Mouse (Mus musculus) neural tube, embryonic 11.5 days (tissue): ENCODE data around the gene Zc3hav1. TPM values are rescaled to one million over a fixed set of nuclear protein-coding genes. Genes with fewer than 3 reads are reported as not detected.
A peak's percentile ranks its signal among the peaks of the same experiment; 100 is the strongest.

ENCODE experiments used
- ATAC-seq: fragments of 200-750 bp; cut with Nextera tagmentation; 2 replicates; pipeline ENCODE4 v1.8.0; 2017; ENCODE audit warnings: moderate number of reproducible peaks, mild to moderate bottlenecking, moderate TSS enrichment, moderate library complexity; ENCODE audit not compliant: insufficient read depth, low FRiP score, low TSS enrichment
- DNase-seq: peaks from one replicate; pipeline ENCODE4 v3.0.0-alpha.2; 2015; ENCODE audit warnings: low spot score
- H3K27ac ChIP-seq: fragments of 300-500 bp; sonication (generic); 2 replicates; pipeline ENCODE4 v1.5.1; 2014; ENCODE audit warnings: low read depth, mild to moderate bottlenecking, low read length
- H3K27me3 ChIP-seq: fragments of 300-500 bp; sonication (generic); 2 replicates; pipeline ENCODE4 v1.6.1; 2014; ENCODE audit warnings: mild to moderate bottlenecking, low read length, mixed read lengths; ENCODE audit not compliant: control insufficient read depth, insufficient read depth
- H3K36me3 ChIP-seq: fragments of 300-500 bp; sonication (generic); 2 replicates; pipeline ENCODE4 v1.6.1; 2014; ENCODE audit warnings: mild to moderate bottlenecking, low read length, moderate library complexity, mixed read lengths; ENCODE audit not compliant: control insufficient read depth, insufficient read depth
- H3K4me1 ChIP-seq: fragments of 300-500 bp; sonication (generic); 2 replicates; pipeline ENCODE4 v1.6.1; 2014; ENCODE audit warnings: low read length, mixed read lengths; ENCODE audit not compliant: control insufficient read depth, insufficient read depth
- H3K4me2 ChIP-seq: fragments of 300-500 bp; sonication (generic); 2 replicates; pipeline ENCODE4 v1.6.1; 2014; ENCODE audit warnings: low read depth, mild to moderate bottlenecking, moderate library complexity
- H3K4me3 ChIP-seq: fragments of 300-500 bp; sonication (generic); 2 replicates; pipeline ENCODE4 v1.5.1; 2014; ENCODE audit warnings: low read depth, low read length
- H3K9ac ChIP-seq: fragments of 300-500 bp; sonication (generic); 2 replicates; pipeline ENCODE4 v1.6.1; 2014; ENCODE audit warnings: mild to moderate bottlenecking, low read length
- H3K9me3 ChIP-seq: fragments of 300-500 bp; sonication (generic); 2 replicates; pipeline ENCODE4 v1.6.1; 2016; ENCODE audit warnings: low read length; ENCODE audit not compliant: control insufficient read depth
- WGBS: fragments of 180-500 bp; shearing (Covaris S2); extraction: QIAGEN DNeasy Blood & Tissue Kit; methylation state at CpG from one replicate; pipeline ENCODE4 v1.1.7; 2014; 5-methylcytosine and 5-hydroxymethylcytosine counted together
- polyA plus RNA-seq: library from polyadenylated mRNA; unstranded; fragments of >200 nt; fragmentation: Nextera tagmentation; extraction: Ambion mirVana; gene quantifications from 2 replicates; pipeline ENCODE4 v1.2.1, GENCODE M21; 2014

Zc3hav1 gene
- polyA plus RNA-seq, 1 experiment from 2014 or later: 1.4 TPM

DNA sequence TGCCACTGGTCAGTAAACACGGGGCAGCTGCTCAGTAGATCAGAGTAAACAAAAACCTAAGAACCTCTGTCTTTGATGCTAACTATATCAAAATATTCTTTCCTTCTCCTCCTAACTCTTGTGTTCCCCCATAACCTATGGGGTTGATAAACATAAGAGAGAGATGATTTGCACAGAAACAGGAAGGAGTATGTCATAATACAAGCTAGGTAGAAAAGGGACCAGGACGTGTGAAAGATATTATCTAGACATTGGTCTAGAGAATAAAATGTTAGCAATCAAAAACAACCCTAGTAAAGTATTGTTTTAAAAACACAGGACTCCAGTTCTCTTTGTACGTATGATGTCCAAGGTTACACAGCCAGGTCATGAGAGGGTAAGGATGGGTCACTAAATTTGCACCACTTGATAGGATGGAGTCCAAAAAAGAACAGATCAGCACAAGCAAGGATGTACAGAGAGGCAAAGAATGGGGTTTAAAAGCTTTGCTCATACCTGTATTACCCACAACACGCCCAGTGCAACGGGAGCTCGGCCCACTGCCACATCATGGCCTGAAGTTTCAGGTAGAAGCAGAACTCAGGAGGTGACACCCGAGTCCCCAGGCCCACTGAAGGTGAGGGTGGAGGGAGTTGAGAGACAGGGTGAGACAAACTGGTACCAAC is 10.3 kb downstream of the Zc3hav1 start:
- no peak for DNase-seq
- no peak overlapping the region for H3K4me3 ChIP-seq
- no peaks in the 10 kb centered on the region for H3K36me3 ChIP-seq
- 87% methylated on average over 7 of the region's 7 CpGs for WGBS
- H3K9me3 ChIP-seq: no peaks in the 10 kb centered on the region
- ATAC-seq: no peak
- no peak overlapping the region for H3K27ac ChIP-seq
- H3K9ac ChIP-seq: no peak overlapping the region
- H3K4me2 ChIP-seq: no peak overlapping the region
- H3K4me1 ChIP-seq: no peaks in the 10 kb centered on the region
- no peaks in the 10 kb centered on the region for H3K27me3 ChIP-seq

DNA sequence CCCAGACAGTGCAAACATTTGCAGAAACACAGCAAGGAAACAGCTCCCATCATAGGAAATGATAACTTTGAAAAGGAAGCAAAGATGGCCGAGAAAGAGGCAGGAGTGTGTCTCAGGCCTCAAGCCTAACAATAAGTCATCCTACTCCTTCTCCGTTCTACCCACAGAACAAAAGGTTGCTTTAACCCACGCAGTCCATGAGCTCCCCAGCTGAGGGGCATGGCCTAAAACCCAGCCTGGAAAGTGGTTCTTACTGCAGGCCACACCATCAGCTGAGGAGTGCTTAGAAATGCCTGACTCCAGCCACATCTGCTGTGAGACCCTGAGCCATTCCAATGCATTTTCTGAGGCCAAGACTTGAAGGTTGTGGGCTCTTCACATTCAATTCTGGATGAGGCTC is 10.8 kb downstream of the Zc3hav1 start:
- H3K9ac ChIP-seq: no peak overlapping the region
- ATAC-seq (no peak), DNase-seq (no peak)
- H3K4me1 ChIP-seq: no peaks in the 10 kb centered on the region
- H3K4me2 ChIP-seq: no peak overlapping the region
- H3K9me3 ChIP-seq: no peaks in the 10 kb centered on the region
- H3K27me3 ChIP-seq: no peaks in the 10 kb centered on the region
- H3K4me3 ChIP-seq: no peak overlapping the region
- H3K36me3 ChIP-seq: no peaks in the 10 kb centered on the region
- WGBS: 55% methylated on average over 3 of the region's 3 CpGs
- H3K27ac ChIP-seq: no peak overlapping the region

DNA sequence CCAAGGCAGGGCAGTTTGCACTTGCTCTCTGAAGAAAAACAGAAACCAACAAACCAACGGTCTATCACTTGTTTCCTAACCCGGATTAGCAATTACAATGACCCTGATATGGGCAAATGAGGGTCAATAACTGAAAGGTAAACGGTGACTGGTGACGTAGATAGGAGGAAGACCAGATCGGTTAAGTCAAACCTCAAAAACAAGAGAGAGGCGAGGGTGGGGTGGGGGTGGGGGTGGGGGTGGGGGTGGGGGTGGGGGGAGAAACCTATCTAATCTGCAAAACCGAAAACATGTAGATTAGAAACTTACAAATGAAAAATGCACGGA is 11.8 kb downstream of the Zc3hav1 start:
- H3K4me2 ChIP-seq: no peak overlapping the region
- WGBS: 80% methylated on average over 8 of the region's 8 CpGs

DNA sequence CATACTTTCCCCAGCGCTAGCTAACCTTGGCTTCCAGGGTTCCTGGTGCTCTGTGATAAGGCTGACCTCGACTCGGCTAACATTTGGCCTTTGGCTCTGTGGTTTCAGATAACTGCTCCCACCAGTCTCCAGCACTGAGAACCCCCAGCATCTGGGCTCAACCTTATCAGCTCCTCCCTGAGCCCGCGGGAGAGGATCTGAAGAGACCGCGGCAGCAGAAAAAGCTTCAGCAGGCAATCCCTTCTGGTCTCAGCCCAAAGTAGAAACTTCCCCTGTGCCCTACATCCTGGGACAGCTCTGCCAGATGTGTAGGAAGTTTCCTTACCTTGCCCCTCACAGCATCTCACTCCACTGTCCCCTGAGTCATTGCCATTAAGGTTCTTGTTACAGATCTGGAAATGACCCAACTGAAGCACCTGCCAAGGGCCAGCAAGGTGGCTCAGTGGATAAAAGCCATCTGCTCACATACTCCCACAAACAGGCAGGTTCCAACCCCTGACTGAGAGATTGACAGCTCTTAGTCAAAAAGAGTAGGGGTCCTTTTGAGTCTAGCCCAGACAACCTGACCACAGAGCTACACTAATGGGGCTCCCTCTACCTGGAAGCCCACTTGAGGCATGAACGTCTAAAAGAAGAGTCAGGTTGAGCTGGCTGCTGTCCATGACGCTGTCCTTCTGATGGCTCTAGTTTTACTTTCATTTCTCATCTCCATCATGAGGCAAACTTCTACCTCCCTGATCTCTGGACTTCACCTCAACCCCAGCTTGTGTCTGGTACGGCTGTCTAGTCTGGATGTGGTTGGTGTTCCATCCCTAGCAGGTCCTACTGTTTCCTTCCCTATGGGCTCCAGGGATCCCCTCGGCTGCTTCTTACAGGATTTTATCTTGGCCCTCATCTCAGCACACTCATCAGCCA is 12.4 kb downstream of the Zc3hav1 start:
- DNase-seq (no peak), ATAC-seq (no peak)
- Histone ChIP-seq H3K4me2 (no peak overlapping the region), H3K4me1 (no peaks in the 10 kb centered on the region), H3K36me3 (no peaks in the 10 kb centered on the region), H3K27me3 (no peaks in the 10 kb centered on the region), H3K4me3 (no peak overlapping the region), H3K9me3 (no peaks in the 10 kb centered on the region), H3K27ac (no peak overlapping the region), H3K9ac (no peak overlapping the region)
- 78% methylated on average over 11 of the region's 11 CpGs for WGBS

More for the DNA sequence above, 11.8 kb downstream of the Zc3hav1 start:
- no peak for DNase-seq
- Histone ChIP-seq H3K9ac (no peak overlapping the region), H3K27me3 (no peaks in the 10 kb centered on the region), H3K27ac (no peak overlapping the region), H3K4me3 (no peak overlapping the region), H3K4me1 (no peaks in the 10 kb centered on the region), H3K9me3 (no peaks in the 10 kb centered on the region), H3K36me3 (no peaks in the 10 kb centered on the region)
- ATAC-seq: no peak

DNA sequence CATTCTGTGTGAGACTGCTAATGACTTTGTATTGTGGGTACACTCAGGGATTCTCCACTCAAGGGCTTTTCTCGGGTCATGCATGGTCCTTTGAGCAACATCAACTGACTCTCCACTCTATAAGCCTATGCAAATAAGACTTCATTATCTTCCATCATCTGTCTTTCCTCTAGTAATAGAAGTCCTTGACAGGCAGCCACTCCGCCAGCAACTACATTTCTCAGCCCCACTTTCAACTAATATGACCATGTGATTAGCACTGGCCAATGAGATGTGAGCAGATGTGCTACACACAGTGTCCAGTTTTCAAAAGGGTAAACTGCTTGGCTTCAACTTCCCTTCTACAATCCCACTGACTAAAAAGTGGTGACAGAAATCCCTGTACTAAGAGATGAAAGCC is 15.3 kb downstream of the Zc3hav1 start:
- no peak for ATAC-seq

DNA sequence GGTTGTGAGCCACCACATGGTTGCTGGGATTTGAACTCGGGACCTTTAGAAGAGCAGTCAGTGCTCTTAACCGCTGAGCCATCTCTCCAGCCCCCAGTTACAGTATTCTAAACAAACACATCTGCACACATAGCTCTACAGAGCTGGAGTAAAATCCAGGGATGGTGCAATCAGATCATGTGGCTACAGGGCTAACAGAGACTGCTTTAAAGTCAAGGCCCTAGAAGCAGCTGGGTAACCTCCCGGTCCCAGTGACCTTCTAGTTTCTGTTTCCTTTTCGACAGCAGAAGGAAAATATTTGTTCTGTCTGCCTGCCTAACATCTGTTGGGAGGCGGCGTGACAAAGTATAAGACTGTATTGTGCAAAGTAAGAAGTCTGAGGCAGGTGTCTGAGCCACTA is 16.5 kb downstream of the Zc3hav1 start:
- Histone ChIP-seq H3K9ac (no peak overlapping the region), H3K4me3 (no peak overlapping the region), H3K4me2 (no peak overlapping the region), H3K27me3 (no peaks in the 10 kb centered on the region), H3K27ac (no peak overlapping the region), H3K36me3 (no peaks in the 10 kb centered on the region), H3K4me1 (no peaks in the 10 kb centered on the region), H3K9me3 (no peaks in the 10 kb centered on the region)
- WGBS: 86% methylated on average over 6 of the region's 6 CpGs
- no peak for ATAC-seq
- no peak for DNase-seq

More for the DNA sequence above, 15.3 kb downstream of the Zc3hav1 start:
- H3K9ac ChIP-seq: no peak overlapping the region
- no peak overlapping the region for H3K4me2 ChIP-seq
- WGBS: 83% methylated on average over 2 of the region's 2 CpGs
- no peaks in the 10 kb centered on the region for H3K9me3 ChIP-seq
- H3K4me1 ChIP-seq: no peaks in the 10 kb centered on the region
- H3K36me3 ChIP-seq: no peaks in the 10 kb centered on the region
- no peak overlapping the region for H3K27ac ChIP-seq
- DNase-seq: no peak
- no peaks in the 10 kb centered on the region for H3K27me3 ChIP-seq
- H3K4me3 ChIP-seq: no peak overlapping the region

DNA sequence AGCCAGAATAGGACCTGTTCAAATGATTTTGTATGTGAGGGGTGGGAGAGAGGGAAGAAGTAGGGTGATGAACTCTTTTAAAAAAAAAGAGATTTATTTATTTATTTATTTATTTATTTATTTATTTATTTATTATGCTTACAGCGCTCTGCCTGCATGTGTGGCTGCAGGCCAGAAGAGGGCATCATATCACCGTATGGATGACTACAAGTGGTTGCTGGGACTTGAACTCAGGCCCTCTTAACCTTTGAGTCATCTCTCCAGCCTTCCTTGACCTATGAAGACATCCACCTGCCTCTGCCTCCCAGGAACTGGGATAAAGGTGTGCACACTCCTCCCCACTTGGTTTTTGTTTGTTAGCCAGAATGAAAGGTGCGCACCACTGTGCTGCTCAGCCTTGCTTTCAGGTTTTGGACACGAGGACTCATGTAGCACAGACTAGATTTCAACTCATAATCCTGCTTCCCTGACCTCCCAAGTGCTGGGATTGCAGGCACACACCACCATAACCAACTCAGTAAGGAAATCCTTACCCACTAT is 17.2 kb downstream of the Zc3hav1 start:
- Histone ChIP-seq H3K27ac (no peak overlapping the region), H3K9me3 (no peaks in the 10 kb centered on the region), H3K4me2 (no peak overlapping the region), H3K4me1 (no peaks in the 10 kb centered on the region), H3K9ac (no peak overlapping the region), H3K36me3 (no peaks in the 10 kb centered on the region), H3K4me3 (no peak overlapping the region), H3K27me3 (no peaks in the 10 kb centered on the region)
- ATAC-seq (no peak), DNase-seq (no peak)
- 89% methylated on average over 4 of the region's 4 CpGs for WGBS

DNA sequence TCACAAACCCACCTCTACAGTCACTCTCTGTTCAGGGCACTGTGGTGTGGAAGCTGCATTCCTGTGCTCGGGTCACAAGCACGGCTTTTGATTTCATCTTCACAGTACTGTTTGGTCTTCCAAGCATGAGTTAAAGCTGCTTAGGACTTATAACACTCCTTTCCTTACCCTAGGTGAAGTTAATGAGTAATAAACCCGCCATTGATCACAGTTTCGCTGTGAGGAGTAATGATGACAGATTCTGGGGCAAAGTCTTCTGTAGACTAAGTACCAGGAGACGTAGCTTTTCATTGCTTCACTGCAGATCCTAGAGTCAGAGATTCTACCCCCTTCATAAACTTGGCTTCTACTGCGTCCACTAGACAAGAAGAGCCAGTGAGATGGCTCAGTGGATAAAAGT is 19.1 kb downstream of the Zc3hav1 start:
- Histone ChIP-seq H3K4me2 (no peak overlapping the region), H3K9me3 (no peaks in the 10 kb centered on the region), H3K9ac (no peak overlapping the region), H3K4me1 (no peaks in the 10 kb centered on the region), H3K27ac (no peak overlapping the region), H3K27me3 (no peaks in the 10 kb centered on the region), H3K4me3 (no peak overlapping the region), H3K36me3 (no peaks in the 10 kb centered on the region)
- 80% methylated on average over 6 of the region's 6 CpGs for WGBS
- DNase-seq (no peak), ATAC-seq (no peak)

DNA sequence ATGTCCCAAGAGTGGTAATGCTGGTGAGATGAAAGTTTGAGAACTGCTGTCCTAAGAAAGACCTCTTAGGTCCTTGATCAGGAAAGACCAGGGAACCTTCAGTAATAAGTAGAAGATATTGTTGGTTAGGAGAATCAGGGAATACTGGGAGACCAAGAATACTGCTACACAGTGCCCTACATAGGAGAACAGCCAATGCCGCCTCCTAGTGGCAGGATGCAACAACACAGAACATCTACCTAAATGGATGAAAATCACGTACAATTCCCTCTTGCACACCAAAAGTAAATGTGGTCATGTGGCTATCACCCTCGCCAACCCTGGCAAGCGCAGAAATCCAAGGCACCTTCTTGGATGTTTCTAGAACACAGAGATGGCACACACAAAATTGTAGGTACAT is 27.8 kb downstream of the Zc3hav1 start:
- H3K4me2 ChIP-seq: no peak overlapping the region
- no peaks in the 10 kb centered on the region for H3K9me3 ChIP-seq
- H3K4me3 ChIP-seq: no peak overlapping the region
- H3K27me3 ChIP-seq: no peaks in the 10 kb centered on the region
- no peak overlapping the region for H3K27ac ChIP-seq
- H3K36me3 ChIP-seq: no peaks in the 10 kb centered on the region
- H3K9ac ChIP-seq: no peak overlapping the region
- ATAC-seq (no peak), DNase-seq (peak; percentile 65)
- 23% methylated on average over 4 of the region's 4 CpGs for WGBS
- H3K4me1 ChIP-seq: no peaks in the 10 kb centered on the region
